Comparison of ENCODE assay signal across 8 mouse cellular contexts in the genomic region with DNA sequence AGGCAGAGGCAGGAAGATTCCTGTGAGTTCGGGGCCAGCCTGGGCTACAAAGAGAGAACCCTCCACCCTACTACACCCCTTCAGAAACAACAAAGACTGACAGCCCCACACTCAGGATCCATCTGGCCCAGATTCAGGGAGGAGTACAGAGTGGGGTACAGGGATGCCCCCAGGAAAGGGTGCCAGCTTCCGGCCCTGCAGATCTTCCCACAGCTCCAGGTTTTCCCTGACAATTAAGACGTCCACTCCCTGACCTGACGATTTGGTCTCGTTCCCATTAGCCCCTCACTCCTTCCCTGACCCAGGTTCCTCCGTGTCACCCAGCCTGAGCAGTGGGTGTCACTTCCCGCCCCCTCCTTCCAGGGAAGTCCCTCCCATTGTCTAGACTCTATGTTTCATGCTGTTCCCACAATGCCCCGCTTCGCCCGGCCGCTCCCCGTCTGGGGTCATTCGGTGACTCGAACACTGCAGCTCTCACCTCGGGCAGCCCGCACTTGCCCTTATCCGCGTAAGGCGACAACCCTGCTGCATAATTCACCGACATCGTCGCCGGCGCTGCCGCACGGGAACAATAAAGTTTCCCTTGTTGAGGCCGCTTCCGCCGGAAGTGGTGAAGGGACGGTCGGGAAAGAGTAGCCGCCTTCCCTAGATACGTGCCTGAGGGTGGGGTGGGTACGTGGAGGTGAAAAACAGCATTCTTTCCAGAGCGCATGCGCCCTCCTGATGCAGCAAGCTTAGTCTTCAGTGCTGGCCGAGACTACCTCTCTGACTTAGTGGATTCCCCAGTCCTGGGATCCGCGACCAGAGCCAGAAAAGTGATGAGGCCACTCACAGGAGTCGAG. TPM values are rescaled to one million over a fixed set of nuclear protein-coding genes. Genes with fewer than 3 reads are reported as not detected.
DNase-seq lines count a peak whose midpoint lies in the region; ATAC-seq and TF ChIP-seq lines count a peak whose summit lies in the region.

A gene (minus strand): TSS at position 804 of the 842 bp plus-strand sequence.

- 6% methylated on average over 40 of the region's 40 CpGs for WGBS in forebrain, embryonic 13.5 days
- 3% methylated on average over 40 of the region's 40 CpGs for WGBS in large intestine, adult 2 months
- WGBS in liver, postnatal 0 days (ENCODE audit: insufficient replicate concordance): 3% methylated on average over 40 of the region's 40 CpGs
- WGBS in neural tube, embryonic 14.5 days: 5% methylated on average over 40 of the region's 40 CpGs

- peak; percentile 91 for TF ChIP-seq EP300 in liver, postnatal 0 days (IDR thresholded peaks at IDR 0.05; ENCODE audit: low read depth)

- peak; percentile 93 for ATAC-seq in forebrain, embryonic 13.5 days
- peak; percentile 96 for ATAC-seq in liver, postnatal 0 days
- ATAC-seq in neural tube, embryonic 14.5 days (ENCODE audit: low read depth): peak; percentile 90

- H3K9me3 ChIP-seq in E14TG2a.4 (ENCODE audit: low read length): no peaks in the 10 kb centered on the region
- H3K9me3 ChIP-seq in forebrain, embryonic 13.5 days (replicated peaks): no peaks in the 10 kb centered on the region
- no peaks in the 10 kb centered on the region for H3K9me3 ChIP-seq in liver, postnatal 0 days (ENCODE audit: low read length)
- no peaks in the 10 kb centered on the region for H3K9me3 ChIP-seq in neural tube, embryonic 14.5 days (ENCODE audit: control insufficient read depth, low read length)

- intact Hi-C loops in heart, postnatal 10 days (cut with DNase I): no loop called here

- TF ChIP-seq CTCF in E14TG2a.4 (conservative IDR thresholded peaks at IDR 0.05; ENCODE audit: low read length): no peak
- TF ChIP-seq CTCF in liver, postnatal 0 days (IDR thresholded peaks at IDR 0.05; ENCODE audit: low read depth): no peak

- H3K4me1 ChIP-seq in E14TG2a.4 (replicated peaks; ENCODE audit: low read depth, low read length): peaks cover 83% of the 10 kb centered on the region
- peaks cover 18% of the 10 kb centered on the region for H3K4me1 ChIP-seq in forebrain, embryonic 13.5 days
- peaks cover 17% of the 10 kb centered on the region for H3K4me1 ChIP-seq in liver, postnatal 0 days (ENCODE audit: insufficient read depth)
- H3K4me1 ChIP-seq in neural tube, embryonic 14.5 days (ENCODE audit: control insufficient read depth, insufficient read depth, low read length): peaks cover 15% of the 10 kb centered on the region

- peak within 1 kb of the TSS; percentile 88 for H3K4me2 ChIP-seq in forebrain, embryonic 13.5 days
- peak within 1 kb of the TSS; percentile 93 for H3K4me2 ChIP-seq in liver, postnatal 0 days (ENCODE audit: low read depth, low read length)
- H3K4me2 ChIP-seq in neural tube, embryonic 14.5 days (ENCODE audit: low read depth, low read length): peak within 1 kb of the TSS; percentile 91

- H3K27me3 ChIP-seq in E14TG2a.4 (ENCODE audit: insufficient read depth, low read length): no peaks in the 10 kb centered on the region
- H3K27me3 ChIP-seq in forebrain, embryonic 13.5 days: 0 out of 2 replicates have a peak, but pooled peaks cover 3% of the 10 kb centered on the region
- H3K27me3 ChIP-seq in liver, postnatal 0 days (ENCODE audit: insufficient read depth, low read length): no peaks in the 10 kb centered on the region
- H3K27me3 ChIP-seq in neural tube, embryonic 14.5 days (ENCODE audit: control insufficient read depth, insufficient read depth, low read length): no peaks in the 10 kb centered on the region

- H3K4me3 ChIP-seq in E14TG2a.4 (replicated peaks; ENCODE audit: low read length): peak within 1 kb of the TSS; percentile 85
- peak within 1 kb of the TSS; percentile 78 for H3K4me3 ChIP-seq in forebrain, embryonic 13.5 days
- peak within 1 kb of the TSS; percentile 80 for H3K4me3 ChIP-seq in liver, postnatal 0 days (ENCODE audit: low read depth, low read length)
- H3K4me3 ChIP-seq in neural tube, embryonic 14.5 days (ENCODE audit: low read depth, low read length): peak within 1 kb of the TSS; percentile 77

- H3K9ac ChIP-seq in forebrain, embryonic 13.5 days: peak within 1 kb of the TSS; percentile 88
- H3K9ac ChIP-seq in liver, postnatal 0 days (replicated peaks): peak within 1 kb of the TSS; percentile 73
- peak within 1 kb of the TSS; percentile 83 for H3K9ac ChIP-seq in neural tube, embryonic 14.5 days (replicated peaks; ENCODE audit: low read depth, low read length)

- H3K36me3 ChIP-seq in E14TG2a.4 (ENCODE audit: insufficient read depth, low read length): peaks cover 29% of the 10 kb centered on the region
- H3K36me3 ChIP-seq in forebrain, embryonic 13.5 days (ENCODE audit: poor library complexity, severe bottlenecking): peaks cover 33% of the 10 kb centered on the region
- H3K36me3 ChIP-seq in liver, postnatal 0 days (replicated peaks; ENCODE audit: insufficient read depth, low read length): peaks cover 10% of the 10 kb centered on the region; the same call in 1 of the 2 replicates
- peaks cover 24% of the 10 kb centered on the region for H3K36me3 ChIP-seq in neural tube, embryonic 14.5 days (ENCODE audit: control insufficient read depth, insufficient read depth, low read length)

- peak; percentile 92 for DNase-seq in c-Kit-positive CD71-positive TER-119-positive erythroid progenitor cells, embryonic 14.5 days (ENCODE audit: low spot score)
- DNase-seq in heart, postnatal 10 days: peak; percentile 94 to 95
- DNase-seq in large intestine, adult 2 months (ENCODE audit: low read depth, low spot score): peak; percentile 85
- DNase-seq in liver, postnatal 0 days: peak; percentile 90
- DNase-seq in testis, postnatal 10 days (ENCODE audit: low spot score): peak; percentile 90

- H3K27ac ChIP-seq in forebrain, embryonic 13.5 days: peak within 1 kb of the TSS; percentile 88
- peak within 1 kb of the TSS; percentile 91 for H3K27ac ChIP-seq in liver, postnatal 0 days (ENCODE audit: low read depth)
- H3K27ac ChIP-seq in neural tube, embryonic 14.5 days (ENCODE audit: low read depth, low read length): peak within 1 kb of the TSS; percentile 90

RNA-seq across cellular contexts. Expression of the gene that starts here (rescaled TPM):
- 56.6 and 65.3 TPM in 2 replicates for polyA plus RNA-seq in forebrain, embryonic 13.5 days (2015; fragmentation: Nextera tagmentation; extraction: Ambion mirVana)
- 10 to 100 TPM; 12.8 to 14.2 TPM for total RNA-seq in heart, postnatal 10 days (2021)
- 19.7 and 30.0 TPM in 2 replicates for polyA plus RNA-seq in large intestine, adult 2 months (2012; rRNA removed)
- 4.5 and 6.1 TPM in 2 replicates for polyA plus RNA-seq in liver, postnatal 0 days (2015; fragmentation: Nextera tagmentation; extraction: Ambion mirVana)
- polyA plus RNA-seq in neural tube, embryonic 14.5 days (2014; fragmentation: Nextera tagmentation; extraction: Ambion mirVana): 48.9 and 53.6 TPM in 2 replicates

Comparison
In these comparisons a context has a peak if more than half of its experiments do, and no peak if none do; other contexts are left out.
1. Peak in every context shown above with its lines: DNase-seq, ATAC-seq, H3K4me3 ChIP-seq and H3K27ac ChIP-seq.